11 mouse cellular contexts compared by ENCODE assay signal in genomic region chr2:43674098-43674497, GRCm38 (mm10).
"Had no signal": no experiment of that assay in that cellular context is flagged by ENCODE, and none has a peak within 500 bp of the region (broad histone marks: within the 10 kb centered on the region; RNA-seq: fewer than 3 reads in every experiment).

No protein-coding gene starts in this region.

- H3K9ac ChIP-seq: heart, embryonic 13.5 days; heart, embryonic 15.5 days; hindbrain, embryonic 13.5 days; hindbrain, embryonic 15.5 days; kidney, embryonic 15.5 days; limb, embryonic 13.5 days; limb, embryonic 15.5 days; liver, embryonic 12.5 days had no signal

- H3K9me3 ChIP-seq: heart, embryonic 13.5 days; heart, embryonic 15.5 days; hindbrain, embryonic 13.5 days; hindbrain, embryonic 15.5 days; kidney, embryonic 15.5 days; limb, embryonic 13.5 days; limb, embryonic 15.5 days; liver, embryonic 12.5 days had no signal

- H3K27me3 ChIP-seq: heart, embryonic 13.5 days; heart, embryonic 15.5 days; hindbrain, embryonic 13.5 days; hindbrain, embryonic 15.5 days; kidney, embryonic 15.5 days; limb, embryonic 13.5 days; limb, embryonic 15.5 days; liver, embryonic 12.5 days had no signal

- H3K27ac ChIP-seq: heart, adult 2 months; heart, embryonic 13.5 days; heart, embryonic 15.5 days; hindbrain, embryonic 13.5 days; hindbrain, embryonic 15.5 days; hindbrain, postnatal 0 days; kidney, embryonic 15.5 days; limb, embryonic 13.5 days; limb, embryonic 15.5 days; liver, embryonic 12.5 days had no signal

- H3K4me2 ChIP-seq: heart, embryonic 11.5 days; heart, embryonic 13.5 days; heart, embryonic 15.5 days; hindbrain, embryonic 13.5 days; hindbrain, embryonic 15.5 days; kidney, embryonic 15.5 days; limb, embryonic 13.5 days; limb, embryonic 15.5 days; liver, embryonic 12.5 days had no signal

- H3K4me3 ChIP-seq: heart, adult 2 months; heart, embryonic 13.5 days; heart, embryonic 15.5 days; hindbrain, embryonic 13.5 days; hindbrain, embryonic 15.5 days; kidney, embryonic 15.5 days; limb, embryonic 13.5 days; limb, embryonic 15.5 days; liver, embryonic 12.5 days had no signal

- H3K36me3 ChIP-seq: heart, embryonic 13.5 days; heart, embryonic 15.5 days; hindbrain, embryonic 13.5 days; hindbrain, embryonic 15.5 days; kidney, embryonic 15.5 days; limb, embryonic 13.5 days; limb, embryonic 15.5 days; liver, embryonic 12.5 days had no signal

- H3K4me1 ChIP-seq: heart, embryonic 13.5 days; heart, embryonic 15.5 days; hindbrain, embryonic 13.5 days; hindbrain, embryonic 15.5 days; kidney, embryonic 15.5 days; limb, embryonic 13.5 days; limb, embryonic 15.5 days; liver, embryonic 12.5 days had no signal
